Mouse (Mus musculus): Measurements from ENCODE around the gene Fcgr2b.

DNA sequence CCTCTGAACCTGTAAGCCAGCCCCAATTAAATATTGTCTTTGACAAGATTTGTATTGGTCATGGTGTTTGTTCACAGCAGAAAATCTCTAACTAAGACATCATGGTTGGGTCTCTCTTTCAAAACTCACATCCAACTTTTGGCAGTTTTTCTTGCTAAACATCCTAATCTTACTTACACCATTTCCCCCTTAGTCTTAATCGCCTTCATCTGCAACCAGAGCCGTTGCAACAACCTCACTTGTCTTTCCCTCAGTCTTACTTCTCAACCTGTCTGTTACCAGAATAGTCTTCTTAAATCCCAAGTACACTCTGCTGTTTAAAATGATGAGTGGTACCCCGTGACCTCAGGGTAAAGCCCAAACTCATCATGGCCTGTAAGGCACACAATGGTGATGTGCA is 19.7 kb upstream of the Fcgr2b start:
- TF ChIP-seq CTCF (IDR thresholded peaks at IDR 0.05; ENCODE audit: insufficient read depth, low read length) (no peak), POLR2A (IDR thresholded peaks at IDR 0.05; ENCODE audit: borderline replicate concordance, extremely low read depth, low read depth, low read length) (no peak)
